Mouse (Mus musculus) liver, embryonic 16.5 days (tissue): ENCODE measurements around the gene Atf5. TPM values are rescaled to one million over a fixed set of nuclear protein-coding genes. Genes with fewer than 3 reads are reported as not detected.
A peak's percentile ranks its signal among the peaks of the same experiment; 100 is the strongest.

ENCODE experiments used
- ATAC-seq: fragments of 200-750 bp; cut with Nextera tagmentation; 2 replicates; pipeline ENCODE4 v1.8.0; 2017; ENCODE audit warnings: low read depth, mild to moderate bottlenecking, moderate number of reproducible peaks, moderate library complexity
- H3K27ac ChIP-seq: fragments of 300-500 bp; sonication (generic); 2 replicates; pipeline ENCODE4 v1.5.1; 2014; ENCODE audit warnings: mild to moderate bottlenecking, low read length
- H3K27me3 ChIP-seq: fragments of 300-500 bp; sonication (generic); 2 replicates; pipeline ENCODE4 v1.6.1; 2014; ENCODE audit warnings: low read depth, low read length, mixed read lengths; ENCODE audit not compliant: control insufficient read depth, insufficient read depth
- H3K36me3 ChIP-seq: fragments of 300-500 bp; sonication (generic); 2 replicates; pipeline ENCODE4 v1.6.1; 2014; ENCODE audit warnings: mild to moderate bottlenecking; ENCODE audit not compliant: control insufficient read depth, insufficient read depth
- H3K4me1 ChIP-seq: fragments of 300-500 bp; sonication (generic); 2 replicates; pipeline ENCODE4 v1.6.1; 2014; ENCODE audit warnings: low read depth, low read length, mixed read lengths; ENCODE audit not compliant: control insufficient read depth
- H3K4me2 ChIP-seq: fragments of 300-500 bp; sonication (generic); 2 replicates; pipeline ENCODE4 v1.6.1; 2014; ENCODE audit warnings: low read depth, low read length, mixed read lengths
- H3K4me3 ChIP-seq: fragments of 300-500 bp; sonication (generic); 2 replicates; pipeline ENCODE4 v1.5.1; 2014; ENCODE audit warnings: low read depth, mild to moderate bottlenecking, low read length
- H3K9ac ChIP-seq: fragments of 300-500 bp; sonication (generic); 2 replicates; pipeline ENCODE4 v1.6.1; 2014; ENCODE audit warnings: low read depth, low read length
- H3K9me3 ChIP-seq: fragments of 300-500 bp; sonication (generic); replicated peaks from 2 replicates; pipeline ENCODE4 v1.6.1; 2016; ENCODE audit warnings: low read length; ENCODE audit not compliant: control insufficient read depth
- WGBS: fragments of 180-500 bp; shearing (Covaris S2); extraction: QIAGEN DNeasy Blood & Tissue Kit; methylation state at CpG from one replicate; pipeline ENCODE4 v1.1.7; 2014; ENCODE audit not compliant: insufficient replicate concordance; 5-methylcytosine and 5-hydroxymethylcytosine counted together
- polyA plus RNA-seq: library from polyadenylated mRNA; unstranded; fragments of >200 nt; fragmentation: Nextera tagmentation; extraction: Ambion mirVana; gene quantifications from 2 replicates; pipeline ENCODE4 v1.2.1, GENCODE M21; 2015

Atf5 gene
- polyA plus RNA-seq, 1 experiment from 2014 or later, result 9.7 TPM

- Histone ChIP-seq H3K9me3 (no peaks in the 10 kb centered on the region), H3K27ac (peak overlapping the region; percentile 99), H3K27me3 (no peaks in the 10 kb centered on the region), H3K4me2 (peak overlapping the region; percentile 98), H3K4me3 (peak overlapping the region; percentile 97), H3K9ac (peak overlapping the region; percentile 95), H3K36me3 (peaks cover 4% of the 10 kb centered on the region), H3K4me1 (peaks cover 50% of the 10 kb centered on the region)
- 22% methylated on average over 8 of the region's 8 CpGs for WGBS
- ATAC-seq, result no peak
Observed at GRCm38 (mm10) chr7:44857905-44858304, 41.4 kb upstream of the Atf5 start.

- WGBS, result under 1% methylated on average over 32 of the region's 32 CpGs
- peak within 1 kb of the TSS; percentile 99 for H3K27ac ChIP-seq
- peak within 1 kb of the TSS; percentile 98 for H3K4me2 ChIP-seq
- peak within 1 kb of the TSS; percentile 97 for H3K4me3 ChIP-seq
- H3K36me3 ChIP-seq, result no peaks in the 10 kb centered on the region; the same call in 1 of the 2 replicates
- H3K4me1 ChIP-seq, result peaks cover 57% of the 10 kb centered on the region
- peak; percentile 30 for ATAC-seq
- no peaks in the 10 kb centered on the region for H3K27me3 ChIP-seq
- no peaks in the 10 kb centered on the region for H3K9me3 ChIP-seq
- H3K9ac ChIP-seq, result peak within 1 kb of the TSS; percentile 95
Observed at GRCm38 (mm10) chr7:44857042-44857552, 40.6 kb upstream of the Atf5 start, which contains the start of gene Pnkp. Gene Pnkp (plus strand): TSS chr7:44857139.

GRCm38 (mm10) chr7:44856265-44856916 is 39.9 kb upstream of the Atf5 start:
- peak overlapping the region; percentile 97 for H3K4me3 ChIP-seq
- H3K9ac ChIP-seq, result peak overlapping the region; percentile 95
- no peaks in the 10 kb centered on the region for H3K36me3 ChIP-seq
- peak overlapping the region; percentile 98 for H3K4me2 ChIP-seq
- WGBS, result 18% methylated on average over 9 of the region's 9 CpGs
- no peaks in the 10 kb centered on the region for H3K27me3 ChIP-seq
- H3K4me1 ChIP-seq, result peaks cover 61% of the 10 kb centered on the region
- no peaks in the 10 kb centered on the region for H3K9me3 ChIP-seq
- H3K27ac ChIP-seq, result peak overlapping the region; percentile 99
- ATAC-seq, result no peak

- H3K27me3 ChIP-seq, result no peaks in the 10 kb centered on the region
- H3K4me2 ChIP-seq, result peak overlapping the region; percentile 98
- peak overlapping the region; percentile 85 for H3K4me3 ChIP-seq
- no peaks in the 10 kb centered on the region for H3K9me3 ChIP-seq
- H3K36me3 ChIP-seq, result no peaks in the 10 kb centered on the region
- ATAC-seq, result no peak
- peaks cover 68% of the 10 kb centered on the region for H3K4me1 ChIP-seq
- H3K9ac ChIP-seq, result peak overlapping the region; percentile 95
- H3K27ac ChIP-seq, result peak overlapping the region; percentile 99
- WGBS, result 24% methylated on average over 10 of the region's 10 CpGs
Observed at GRCm38 (mm10) chr7:44855036-44855435, 38.6 kb upstream of the Atf5 start.

GRCm38 (mm10) chr7:44854356-44855031 is 38.0 kb upstream of the Atf5 start:
- ATAC-seq, result peak; percentile 76
- under 1% methylated on average over 45 of the region's 45 CpGs for WGBS
- Histone ChIP-seq H3K4me1 (peaks cover 68% of the 10 kb centered on the region), H3K27ac (peak overlapping the region; percentile 99), H3K4me3 (peak overlapping the region; percentile 85), H3K27me3 (no peaks in the 10 kb centered on the region), H3K4me2 (peak overlapping the region; percentile 98), H3K9me3 (no peaks in the 10 kb centered on the region), H3K36me3 (no peaks in the 10 kb centered on the region), H3K9ac (peak overlapping the region; percentile 95)

GRCm38 (mm10) chr7:44853596-44854355 is 37.3 kb upstream of the Atf5 start:
- ATAC-seq, result no peak; the same call in 1 of the 2 replicates
- Histone ChIP-seq H3K9me3 (no peaks in the 10 kb centered on the region), H3K4me1 (peaks cover 67% of the 10 kb centered on the region), H3K36me3 (no peaks in the 10 kb centered on the region), H3K4me3 (peak overlapping the region; percentile 85), H3K27me3 (no peaks in the 10 kb centered on the region), H3K4me2 (peak overlapping the region; percentile 98), H3K27ac (peak overlapping the region; percentile 99), H3K9ac (peak overlapping the region; percentile 95)
- WGBS, result 20% methylated on average over 26 of the region's 26 CpGs

- no peaks in the 10 kb centered on the region for H3K9me3 ChIP-seq
- H3K36me3 ChIP-seq, result no peaks in the 10 kb centered on the region
- 95% methylated on average over 2 of the region's 2 CpGs for WGBS
- 0 out of 2 replicates have a peak overlapping the region, but pooled peaks have one; percentile 85 for H3K4me3 ChIP-seq
- no peak overlapping the region for H3K9ac ChIP-seq
- no peak overlapping the region for H3K27ac ChIP-seq
- no peak overlapping the region for H3K4me2 ChIP-seq
- H3K4me1 ChIP-seq, result peaks cover 62% of the 10 kb centered on the region
- ATAC-seq, result no peak
- no peaks in the 10 kb centered on the region for H3K27me3 ChIP-seq
Observed at GRCm38 (mm10) chr7:44853065-44853464, 36.6 kb upstream of the Atf5 start.

- H3K4me3 ChIP-seq, result no peak overlapping the region
- H3K27ac ChIP-seq, result no peak overlapping the region
- no peaks in the 10 kb centered on the region for H3K36me3 ChIP-seq
- ATAC-seq, result no peak
- no peaks in the 10 kb centered on the region for H3K9me3 ChIP-seq
- no peak overlapping the region for H3K9ac ChIP-seq
- no peak overlapping the region for H3K4me2 ChIP-seq
- peaks cover 63% of the 10 kb centered on the region for H3K4me1 ChIP-seq
- 84% methylated on average over 36 of the region's 36 CpGs for WGBS
- no peaks in the 10 kb centered on the region for H3K27me3 ChIP-seq
Observed at GRCm38 (mm10) chr7:44852259-44853027, 36.0 kb upstream of the Atf5 start.
